Mouse (Mus musculus) testis, postnatal 10 days (tissue): Measurements from ENCODE around the gene Gpr155.

Experiments
- DNase-seq: peaks from one replicate; pipeline ENCODE4 v3.0.0; 2021; ENCODE audit warnings: low spot score

Gpr155 gene

DNA sequence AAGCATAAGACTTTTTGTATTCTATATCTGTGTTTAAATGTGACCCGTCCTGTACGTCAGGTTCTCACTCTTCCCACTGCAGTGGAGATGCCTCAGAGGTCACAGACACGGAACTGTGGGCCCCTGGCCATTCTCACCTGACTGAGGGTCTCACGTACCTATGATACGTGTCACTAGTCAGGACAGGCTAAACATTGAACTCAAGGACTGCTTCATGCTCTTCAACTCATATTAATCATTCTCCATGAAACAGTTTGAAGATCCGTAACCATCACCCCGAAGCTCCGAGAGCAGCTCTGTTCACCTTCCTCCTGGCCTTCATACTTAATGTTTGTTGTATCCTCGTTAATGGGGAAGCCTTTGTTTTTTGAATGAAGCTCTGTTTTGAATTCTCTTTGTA is 68.9 kb downstream of the Gpr155 start:
- no peak for DNase-seq

DNA sequence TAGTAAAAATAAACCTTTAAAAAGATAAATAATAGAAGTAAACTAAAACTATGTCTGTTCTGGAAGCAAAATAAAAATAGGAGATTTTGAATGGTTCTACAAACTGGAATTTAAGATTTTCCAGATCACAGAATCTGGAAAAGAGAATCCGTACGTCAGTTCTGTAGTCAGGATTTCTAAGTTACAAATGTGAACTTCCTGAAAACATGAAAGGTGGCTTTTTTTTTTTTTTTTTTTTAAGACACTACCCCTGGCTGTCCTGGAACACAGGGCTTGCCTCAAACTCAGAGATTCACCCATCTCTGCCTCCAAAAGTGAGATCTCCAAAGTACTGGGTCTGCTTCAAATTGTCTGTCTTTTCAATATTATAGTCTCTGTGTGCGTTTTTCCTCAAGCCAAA is 72.1 kb downstream of the Gpr155 start:
- no peak for DNase-seq

DNA sequence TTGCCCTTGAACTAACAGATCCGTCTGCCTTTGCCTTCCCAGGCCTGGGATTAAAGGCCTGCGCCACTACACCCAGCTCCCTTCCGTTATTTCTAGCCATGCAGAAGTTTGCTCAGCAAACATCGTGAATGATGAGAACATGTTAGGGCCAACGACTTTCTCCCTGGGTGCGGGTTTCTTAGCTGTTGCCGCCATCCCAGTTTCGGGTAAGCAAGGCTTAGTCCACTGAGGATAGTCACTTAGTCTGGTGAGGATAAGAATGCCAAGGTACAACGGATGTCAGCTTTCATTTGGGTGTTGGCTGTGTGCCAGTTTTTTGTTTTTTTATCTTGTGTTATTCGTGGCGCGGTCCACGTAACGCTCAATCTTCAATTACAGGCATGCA is 73.3 kb downstream of the Gpr155 start:
- DNase-seq = peak; percentile 58

DNA sequence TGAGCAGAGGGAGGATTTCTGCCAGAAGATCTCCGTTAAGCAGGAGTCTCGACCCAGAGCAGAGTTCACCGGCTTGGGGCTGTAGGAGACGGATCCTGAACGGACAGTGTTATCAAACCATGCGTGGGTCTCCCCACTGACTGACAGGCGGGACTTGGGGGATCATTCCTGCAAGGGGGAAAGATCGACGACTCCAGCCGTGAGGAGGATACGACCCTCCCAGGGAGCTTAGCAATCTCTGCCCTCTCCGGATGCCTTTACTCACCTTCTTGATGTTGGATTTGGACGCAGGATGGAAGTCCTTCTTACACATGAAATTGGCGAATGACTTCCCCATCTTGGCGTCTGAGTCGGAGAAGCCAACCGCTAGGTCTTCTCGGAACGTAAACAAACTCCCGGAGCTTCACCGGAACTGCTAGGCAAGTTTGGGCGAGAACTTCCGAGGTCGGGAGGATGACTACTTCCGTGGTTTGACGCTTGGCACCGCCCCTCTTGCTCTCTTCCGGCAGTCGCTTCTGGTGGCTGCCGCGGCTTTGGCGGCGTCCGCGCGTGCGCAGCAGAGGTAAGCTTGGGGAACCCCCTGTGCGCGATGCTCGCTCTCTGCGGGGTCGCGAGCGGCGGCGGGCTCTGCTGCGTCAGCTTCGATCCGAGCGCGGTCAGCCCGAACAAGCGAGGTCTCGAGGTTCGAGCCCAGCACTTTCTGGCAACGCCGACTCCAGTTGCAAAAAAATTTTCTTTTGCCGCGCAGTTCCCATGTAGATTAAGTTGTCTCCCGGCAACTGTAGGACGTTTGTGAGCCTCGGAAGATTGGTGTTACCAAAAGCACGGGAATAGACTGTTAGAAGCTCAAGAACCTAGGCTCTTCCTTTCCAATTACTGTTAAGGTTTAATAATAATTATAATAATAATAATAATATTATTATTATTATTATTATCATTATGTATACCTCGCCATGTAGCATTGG is 73.9 kb downstream of the Gpr155 start, which contains the start of the genes Scrn3 and Cir1:
TSS of gene Scrn3 (plus strand) at position 450 of the 965 bp plus-strand sequence.
TSS of gene Cir1 (minus strand) at position 550 of the 965 bp plus-strand sequence.
- DNase-seq = peak; percentile 96

DNA sequence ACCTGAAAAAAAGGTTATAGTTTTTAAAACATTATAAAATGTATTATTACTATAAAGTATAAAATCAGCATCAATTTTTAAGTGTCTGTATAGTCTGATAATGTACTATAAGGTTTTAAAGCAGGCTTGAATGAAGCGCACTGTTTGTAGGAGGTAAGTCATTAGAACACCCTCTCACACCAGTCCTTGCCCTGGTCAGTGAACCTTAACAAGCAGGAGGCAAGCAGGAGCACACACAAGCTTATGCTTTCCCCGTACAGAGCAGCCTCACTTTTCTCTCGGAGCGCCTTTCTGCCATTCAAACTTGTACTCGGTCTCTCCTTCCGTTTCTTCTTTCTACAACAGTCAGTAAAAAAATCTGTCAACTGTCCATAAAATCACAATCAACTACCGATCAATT is 80.4 kb downstream of the Gpr155 start:
- DNase-seq = no peak

DNA sequence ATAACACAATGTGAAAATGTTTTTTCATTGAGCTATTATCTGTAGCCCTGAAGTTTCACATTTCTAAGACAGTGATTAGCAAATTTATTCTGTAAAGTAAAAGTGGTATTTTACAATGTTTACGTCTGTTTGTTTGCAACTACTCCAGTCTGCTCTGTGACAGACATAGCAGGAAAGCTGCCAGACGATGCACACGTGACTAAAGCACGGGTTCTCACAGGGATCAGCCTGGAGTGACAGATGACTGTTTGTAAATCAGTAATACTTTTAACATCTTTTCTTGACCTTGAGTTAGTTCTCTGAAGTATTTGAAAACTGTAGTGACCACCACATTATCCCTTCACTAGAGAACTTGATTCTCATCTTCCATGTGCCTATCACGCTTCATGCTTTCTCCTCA is 81.9 kb downstream of the Gpr155 start:
- no peak for DNase-seq

DNA sequence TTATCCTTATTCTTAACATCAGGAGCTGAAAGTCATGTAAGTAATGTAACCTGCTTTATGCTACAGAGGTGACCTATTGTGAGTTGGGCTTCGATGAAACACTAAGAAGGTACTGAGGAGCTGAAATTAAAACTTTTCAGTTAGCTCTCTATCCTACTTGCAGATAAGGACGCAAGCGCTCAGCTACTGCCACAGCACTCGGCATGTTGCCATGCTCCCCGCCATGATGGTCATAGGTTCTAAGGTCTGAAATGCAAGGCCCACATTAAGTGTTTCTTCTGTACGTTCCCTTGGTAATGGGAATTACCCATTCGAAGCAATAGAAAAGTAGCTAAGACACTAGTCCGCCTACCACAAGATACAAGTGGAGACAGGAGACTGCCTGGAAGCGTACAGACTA is 83.7 kb downstream of the Gpr155 start:
- no peak for DNase-seq

DNA sequence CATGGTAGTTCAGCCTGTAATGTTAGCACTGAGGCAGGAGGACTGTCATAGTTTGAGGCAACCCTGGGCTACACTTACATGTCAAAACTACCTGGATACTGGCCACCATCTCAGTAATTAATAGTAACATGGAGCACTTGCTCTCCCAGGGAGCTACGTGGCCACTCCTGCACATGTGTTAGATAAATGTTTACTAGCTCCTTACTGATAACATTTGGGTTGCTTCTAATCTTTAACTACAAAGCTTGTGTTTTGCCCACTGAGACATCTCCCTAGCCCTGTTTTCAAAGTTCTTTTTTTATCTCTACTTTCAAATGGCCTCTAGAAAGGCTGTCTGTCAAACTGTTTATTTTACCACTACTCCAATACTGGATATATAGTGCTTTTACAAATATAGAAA is 84.4 kb downstream of the Gpr155 start:
- DNase-seq = no peak

DNA sequence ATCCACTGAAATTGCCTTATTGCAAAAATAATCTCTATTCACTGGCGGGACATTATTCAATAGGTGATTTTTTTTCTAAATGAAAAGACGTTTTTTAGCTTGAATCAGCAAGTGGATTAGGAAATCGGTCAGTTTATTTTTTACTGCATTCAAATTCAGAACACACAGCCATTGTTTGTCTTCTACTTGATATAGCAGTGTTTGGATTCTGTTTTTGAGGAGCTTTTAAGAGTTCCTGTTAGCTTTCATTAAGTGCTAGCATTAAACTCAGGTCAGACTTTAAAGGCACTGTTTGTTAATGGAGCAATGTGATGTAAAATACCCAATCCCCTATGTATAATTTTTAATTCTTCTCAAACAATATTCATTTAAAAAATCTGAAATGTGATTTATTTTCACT is 87.5 kb downstream of the Gpr155 start:
- no peak for DNase-seq

DNA sequence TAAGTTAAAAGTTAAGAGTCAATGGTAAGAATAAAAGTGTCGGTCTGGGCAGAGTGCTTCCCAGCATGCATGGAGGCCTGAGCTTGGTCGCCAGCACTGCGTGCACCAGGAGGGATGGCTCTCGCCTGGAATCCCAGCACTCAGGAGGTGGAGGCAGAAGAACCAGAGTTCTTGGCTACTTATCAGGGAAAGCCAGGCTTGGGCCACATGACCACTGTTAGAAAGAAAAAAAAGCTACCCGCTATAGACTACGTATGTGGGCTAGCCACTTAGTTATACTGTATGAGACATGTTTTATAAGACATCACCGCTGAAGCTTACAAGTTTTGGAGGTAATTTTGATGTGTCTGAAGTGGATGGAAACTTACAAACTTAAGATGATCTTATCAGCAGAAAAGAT is 88.2 kb downstream of the Gpr155 start:
- DNase-seq = no peak

DNA sequence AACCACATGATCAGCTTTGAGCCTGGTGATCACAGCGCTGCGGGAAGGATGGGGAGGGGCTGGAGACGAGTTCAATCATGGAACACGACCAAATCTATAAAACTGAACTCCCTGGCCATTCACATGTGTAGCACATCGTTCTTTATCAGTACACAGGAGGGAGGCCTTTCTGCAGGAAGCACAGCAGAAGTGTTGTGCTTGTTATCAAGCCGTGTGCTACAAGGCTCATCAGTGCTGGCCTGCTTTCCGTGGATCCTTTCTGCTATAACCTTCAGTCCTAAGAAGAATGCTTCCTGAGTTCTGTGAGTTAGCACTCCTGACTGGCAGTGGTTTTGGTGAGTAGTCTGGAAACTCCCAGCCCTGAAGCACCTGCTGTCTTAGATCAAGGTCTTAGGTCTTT is 91.3 kb downstream of the Gpr155 start:
- DNase-seq = no peak
